Mouse (Mus musculus) inflammation-experienced regulatory T-cells, adult 16 weeks (primary cell): ENCODE results near the gene Fam234a. TPM values are rescaled to one million over a fixed set of nuclear protein-coding genes. Genes with fewer than 3 reads are reported as not detected.

ENCODE experiments used
- polyA plus RNA-seq: library from polyadenylated mRNA; unstranded; fragments of 100-300 nt; shearing (Covaris generic); gene quantifications from one replicate; pipeline ENCODE4 v1.2.1, GENCODE M21; 2017

Fam234a gene
- 33.4 TPM for polyA plus RNA-seq

DNA sequence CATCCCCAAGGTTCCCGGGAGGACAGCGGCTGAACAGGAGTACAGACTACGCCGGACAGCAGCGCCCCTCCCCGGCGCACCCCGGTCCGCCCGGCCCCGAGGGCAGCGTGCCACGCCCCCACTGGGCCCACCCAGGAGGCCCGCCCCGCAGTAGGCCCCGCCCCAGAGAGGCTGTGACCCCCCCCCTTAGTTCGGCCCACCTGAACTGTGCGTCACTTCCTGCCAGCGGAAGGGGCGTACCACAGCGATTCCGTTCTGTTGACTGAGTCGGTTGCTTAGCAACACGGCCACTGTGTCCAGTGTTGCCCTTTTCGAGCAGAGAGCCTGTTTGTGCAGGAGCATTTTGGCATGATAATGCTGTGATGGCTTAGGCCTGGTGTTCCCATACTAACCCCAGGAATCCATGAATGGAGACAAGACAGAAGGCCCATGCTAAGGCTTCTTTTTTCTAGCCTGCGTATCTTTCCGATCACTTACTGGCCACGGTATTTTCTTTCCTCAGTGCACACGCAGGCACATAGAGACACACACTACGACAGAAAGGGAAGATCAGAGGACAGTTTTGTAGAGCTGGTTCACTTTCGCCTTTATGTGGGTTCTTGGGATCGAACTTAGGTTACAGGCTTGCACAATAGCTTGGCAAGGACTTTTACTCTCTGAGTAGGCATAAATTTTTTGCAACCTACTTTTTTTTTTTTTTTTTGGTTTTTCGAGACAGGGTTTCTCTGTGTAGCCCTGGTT lies at the start of gene Fam234a:
TSS of gene Fam234a (minus strand) at position 142 of the 741 bp plus-strand sequence.

GRCm38 (mm10) chr17:26252539-26253251 lies 8.7 kb upstream of the Fam234a start, which contains the start of gene Luc7l:
Luc7l (plus strand) TSS chr17:26252896.

DNA sequence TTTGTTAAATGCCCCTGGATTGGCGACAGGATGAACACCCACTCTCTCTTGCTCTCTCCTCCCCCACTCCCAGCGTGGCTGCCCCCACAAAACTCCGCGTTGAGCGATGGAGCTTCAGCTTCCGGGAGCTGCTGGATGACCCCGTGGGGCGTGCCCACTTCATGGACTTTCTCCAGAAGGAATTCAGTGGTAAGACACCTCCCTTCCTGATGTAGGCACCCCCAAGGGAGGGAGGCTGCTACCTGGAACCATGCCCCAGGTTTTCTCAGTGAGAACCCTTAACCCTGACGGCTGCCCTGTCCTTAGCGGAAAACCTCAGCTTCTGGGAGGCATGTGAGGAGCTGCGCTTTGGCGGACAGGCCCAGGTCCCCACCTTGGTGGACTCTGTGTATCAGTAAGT lies 36.4 kb downstream of the Fam234a start, which contains the start of gene Arhgdig:
TSS of gene Arhgdig (minus strand) at position 101 of the 400 bp plus-strand sequence.

GRCm38 (mm10) chr17:26202737-26203136 lies 41.3 kb downstream of the Fam234a start, which contains the start of gene Rgs11:
Rgs11 (plus strand) TSS chr17:26202951.

DNA sequence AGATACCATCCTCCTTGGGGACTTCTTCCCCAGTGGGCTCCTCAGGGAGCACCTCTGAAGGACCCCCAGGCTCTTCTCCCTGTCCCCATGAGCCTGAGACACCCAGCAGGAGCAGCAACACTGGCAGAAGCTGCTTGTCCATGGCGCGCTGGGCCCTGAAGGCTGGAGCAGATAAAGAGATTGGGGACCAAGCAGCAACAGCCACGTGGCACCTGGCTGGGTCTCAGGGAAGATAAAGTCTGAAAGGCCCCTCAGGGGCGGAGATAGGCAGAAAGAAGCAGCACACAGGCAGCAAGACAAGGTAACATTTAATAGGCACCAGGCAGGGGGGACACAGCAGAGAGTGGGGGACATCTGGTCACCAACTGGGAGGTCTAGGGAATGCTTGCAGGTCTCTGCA lies 45.1 kb downstream of the Fam234a start, which contains the start of gene Pdia2:
TSS of gene Pdia2 (minus strand) at position 196 of the 400 bp plus-strand sequence.

Other genes with a start within 250 kb of the Fam234a start
- 2.0 TPM for gene Rab11fip3, start 174.7 kb downstream of the Fam234a start, polyA plus RNA-seq
- gene Decr2, start 153.9 kb downstream of the Fam234a start, polyA plus RNA-seq = 37.0 TPM
- 1.2 TPM for gene Nme4, start 148.6 kb downstream of the Fam234a start, polyA plus RNA-seq
- gene Tmem8, start 130.9 kb downstream of the Fam234a start, polyA plus RNA-seq = 6.5 TPM
- gene Mrpl28, start 120.7 kb downstream of the Fam234a start, polyA plus RNA-seq = 88.5 TPM
- 6.9 TPM for gene Axin1, start 105.6 kb downstream of the Fam234a start, polyA plus RNA-seq
- 0.17 TPM for gene Pdia2, start 45.2 kb downstream of the Fam234a start, polyA plus RNA-seq
- gene Rgs11, start 41.3 kb downstream of the Fam234a start, polyA plus RNA-seq = 12.0 TPM
- gene Arhgdig, start 36.5 kb downstream of the Fam234a start, polyA plus RNA-seq = not detected
- 115 TPM for gene Luc7l, start 8.7 kb upstream of the Fam234a start, polyA plus RNA-seq
- gene Neurl1b, start 170.6 kb upstream of the Fam234a start, polyA plus RNA-seq = 0.09 TPM